Mouse (Mus musculus): ENCODE measurements around the gene Bicd2.
A peak's percentile ranks its signal among the peaks of the same experiment; 100 is the strongest.
"Not testable (repeated sequence)": the region's sequence is repeated elsewhere in the genome, so short reads cannot be mapped to it uniquely, and the experiment has no call there.

Gene Bicd2

DNA sequence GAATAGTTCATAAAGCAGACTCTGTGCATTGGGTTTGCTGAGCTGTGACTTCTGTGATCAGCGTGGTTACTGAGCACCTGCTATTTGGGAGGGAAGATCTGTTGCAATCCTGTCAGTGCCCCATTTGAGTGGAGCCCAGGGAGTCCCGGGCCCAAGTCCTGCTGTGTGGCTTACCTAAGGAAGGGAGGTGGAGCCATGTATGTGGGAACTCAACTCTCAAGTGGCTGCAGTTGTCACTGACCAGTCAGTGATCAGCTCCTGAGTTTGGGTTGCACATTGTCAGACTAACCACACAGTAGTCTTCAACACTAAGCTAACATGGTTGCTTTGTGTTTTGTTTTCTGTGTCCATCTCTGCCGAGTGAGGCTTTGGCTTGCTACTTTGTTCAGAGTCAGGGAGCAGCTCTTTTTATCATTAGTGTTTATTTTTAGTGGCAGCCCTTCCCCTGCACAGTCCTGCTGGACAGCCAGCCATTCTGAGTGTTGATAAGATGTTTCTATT is 19.6 kb downstream of the Bicd2 start:
- DNase-seq = no peak

DNA sequence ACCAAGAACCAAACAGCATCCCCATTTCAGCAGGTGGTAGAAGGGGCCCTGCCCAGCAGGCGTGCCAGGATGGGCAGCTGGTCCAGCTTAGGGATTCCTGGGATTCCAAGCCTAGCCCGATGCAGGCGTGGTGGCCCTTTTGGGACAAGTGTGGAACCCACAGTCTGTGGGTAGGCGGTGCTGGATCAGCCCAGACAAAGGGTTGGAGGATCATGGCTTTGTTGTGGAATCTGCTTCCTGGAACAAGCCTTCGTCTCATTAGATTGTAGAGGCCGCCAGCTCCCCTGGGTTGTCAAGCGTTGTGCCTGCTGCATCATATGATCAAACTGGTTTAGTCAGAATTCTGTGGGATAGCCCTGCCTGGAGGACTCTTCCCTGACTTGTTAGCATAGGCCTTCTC is 21.0 kb downstream of the Bicd2 start:
- DNase-seq = no peak

GRCm38 (mm10) chr13:49362804-49363203 is 21.4 kb downstream of the Bicd2 start:
- no peak for DNase-seq

DNA sequence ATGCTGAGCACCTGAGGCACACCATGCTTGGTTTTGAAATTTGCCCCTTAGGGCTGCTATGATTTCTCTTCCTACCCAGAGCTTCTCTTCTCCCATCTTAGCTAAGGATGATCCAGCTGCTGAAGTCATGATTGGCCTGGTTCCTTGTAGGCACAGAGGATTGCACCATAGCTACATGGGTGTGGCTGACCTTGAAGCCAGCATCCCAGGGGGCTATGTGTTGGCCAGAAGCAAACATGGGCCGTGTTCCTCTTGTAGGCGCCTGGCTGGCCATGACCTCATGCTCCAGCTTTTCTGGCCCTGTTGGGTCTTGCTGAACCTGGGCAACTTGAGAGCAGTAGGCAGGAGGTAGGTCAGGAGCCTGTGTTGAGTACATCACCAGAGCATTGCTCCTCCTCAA is 23.3 kb downstream of the Bicd2 start:
- no peak for DNase-seq

- no peak for DNase-seq
Observed at GRCm38 (mm10) chr13:49367657-49368440, 26.5 kb downstream of the Bicd2 start.

GRCm38 (mm10) chr13:49369404-49369803 is 28.0 kb downstream of the Bicd2 start:
- no peak for DNase-seq

- not testable (repeated sequence) for DNase-seq
Observed at GRCm38 (mm10) chr13:49370216-49370615, 28.8 kb downstream of the Bicd2 start.

GRCm38 (mm10) chr13:49370916-49371315 is 29.5 kb downstream of the Bicd2 start:
- DNase-seq = not testable (repeated sequence)

DNA sequence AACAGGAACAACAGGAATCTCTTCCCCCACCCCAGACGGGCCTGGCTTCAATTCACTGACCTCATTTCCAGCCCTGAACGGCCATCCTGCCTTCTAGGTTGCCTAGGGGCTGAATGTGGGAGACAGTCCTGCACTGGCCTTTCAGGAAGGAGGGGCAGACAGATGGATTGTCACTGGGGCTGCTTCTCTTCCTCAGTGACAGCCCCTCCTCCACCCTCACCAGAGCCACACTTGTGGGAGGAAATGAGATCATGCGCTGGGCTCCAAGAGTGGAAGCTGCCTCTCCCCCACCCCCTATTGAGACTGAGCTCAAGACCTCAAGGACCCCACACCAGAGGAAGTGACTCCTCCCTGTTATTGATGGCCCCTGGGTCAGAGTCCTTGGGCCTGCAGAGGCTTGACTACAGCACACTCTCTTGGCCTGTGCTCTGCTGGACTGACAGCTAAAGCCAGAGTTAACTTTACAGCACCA is 30.1 kb downstream of the Bicd2 start:
- DNase-seq = peak; percentile 60 to 77

DNA sequence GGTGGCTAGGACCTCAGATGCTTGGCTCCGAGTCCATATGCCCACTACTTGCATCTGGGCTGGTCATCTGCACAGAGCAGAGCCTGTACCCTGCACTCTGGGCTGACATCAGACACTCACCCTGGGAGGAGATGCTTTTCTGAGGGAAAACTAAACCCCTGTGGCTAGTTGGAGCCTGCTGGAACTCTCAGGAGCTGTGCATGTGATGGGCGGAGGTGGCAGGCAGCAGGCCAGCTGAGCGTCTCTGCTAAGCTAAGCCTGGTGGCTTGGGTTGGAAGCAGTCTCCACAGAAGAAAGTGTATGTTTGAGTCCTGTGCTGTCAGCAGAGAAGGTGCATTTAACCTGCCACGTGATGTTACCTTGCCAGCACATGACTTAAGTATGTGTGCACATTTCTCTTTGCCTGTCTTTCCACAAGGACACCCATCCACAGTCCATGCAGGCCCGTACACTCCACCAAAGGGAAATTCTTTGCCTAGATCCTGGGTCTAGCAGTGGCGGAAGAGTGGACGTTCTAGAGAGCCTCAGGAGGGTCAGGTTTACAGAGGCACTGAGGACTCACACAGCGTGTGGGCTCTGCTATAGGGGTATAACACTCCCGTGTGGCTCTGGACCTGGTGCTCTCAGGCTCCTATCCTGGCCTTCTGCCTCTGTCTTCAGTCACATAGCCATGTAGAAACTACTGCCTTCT is 31.1 kb downstream of the Bicd2 start:
- no peak for DNase-seq

DNA sequence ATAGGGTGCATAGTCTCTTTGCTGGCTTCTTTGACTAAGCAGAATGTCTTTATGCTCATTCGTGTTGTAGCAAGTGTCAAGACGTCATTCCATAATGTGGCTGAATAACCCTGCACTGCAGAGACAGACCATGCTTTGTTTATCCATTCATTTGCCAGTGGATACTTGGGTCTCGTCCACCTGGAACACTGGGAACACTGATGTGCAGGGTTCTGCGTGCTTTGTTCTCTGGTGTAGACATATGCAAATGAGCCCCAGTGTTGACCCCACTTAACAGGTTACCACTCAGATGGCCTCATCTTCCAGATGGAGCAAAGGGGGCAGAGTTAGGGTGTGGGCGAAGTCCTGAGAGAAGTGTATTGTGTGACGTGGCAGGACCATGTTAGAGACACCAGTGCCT is 32.9 kb downstream of the Bicd2 start:
- DNase-seq = no peak

DNA sequence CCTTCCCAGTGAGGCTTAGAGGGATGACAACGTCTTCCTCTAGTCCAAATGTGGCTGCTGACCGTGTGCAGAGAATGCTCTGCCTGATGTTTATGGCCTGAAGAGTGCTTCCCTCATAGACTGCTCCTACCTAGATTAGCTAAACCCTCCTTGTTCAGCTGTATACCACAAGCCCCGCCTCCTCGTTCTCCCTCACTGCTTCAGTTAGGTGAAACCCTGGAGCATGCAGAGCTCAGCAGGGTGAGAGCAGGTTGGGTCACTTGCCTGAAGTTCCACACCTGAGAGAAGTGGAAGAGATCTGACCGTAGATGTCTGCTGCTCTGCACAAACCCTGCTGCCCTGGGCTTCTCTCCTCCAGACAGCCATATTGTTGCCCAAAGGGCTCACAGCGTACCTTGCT is 33.3 kb downstream of the Bicd2 start:
- DNase-seq = no peak

DNA sequence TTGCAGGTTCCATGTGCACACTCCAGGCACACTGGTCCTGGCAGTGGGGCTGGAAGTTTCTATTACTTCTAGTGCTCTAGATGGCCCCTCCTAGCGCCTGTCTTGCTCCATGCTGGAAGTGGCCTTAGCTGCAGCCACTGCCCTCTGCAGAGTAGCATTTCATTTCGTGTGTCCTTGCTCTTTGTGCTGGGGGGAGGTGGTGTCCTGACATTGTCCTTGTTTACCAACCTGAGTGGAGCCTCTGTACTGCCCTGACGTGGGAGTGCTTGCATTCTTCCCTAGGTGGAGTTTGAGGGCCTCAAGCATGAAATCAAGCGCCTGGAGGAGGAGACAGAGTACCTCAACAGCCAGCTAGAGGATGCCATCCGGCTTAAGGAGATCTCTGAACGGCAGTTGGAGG is 36.2 kb downstream of the Bicd2 start:
- DNase-seq = no peak

DNA sequence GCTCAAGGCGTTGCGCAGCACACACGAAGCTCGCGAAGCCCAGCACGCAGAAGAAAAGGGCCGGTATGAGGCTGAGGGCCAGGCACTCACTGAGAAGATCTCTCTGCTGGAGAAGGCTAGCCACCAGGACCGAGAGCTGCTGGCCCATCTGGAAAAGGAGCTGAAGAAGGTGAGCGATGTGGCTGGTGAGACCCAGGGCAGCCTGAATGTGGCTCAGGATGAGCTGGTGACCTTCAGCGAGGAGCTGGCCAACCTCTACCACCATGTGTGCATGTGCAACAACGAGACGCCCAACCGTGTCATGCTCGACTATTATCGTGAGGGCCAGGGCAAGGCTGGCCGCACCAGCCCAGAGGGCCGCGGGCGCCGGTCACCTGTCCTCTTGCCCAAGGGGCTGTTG is 37.9 kb downstream of the Bicd2 start:
- no peak for DNase-seq

DNA sequence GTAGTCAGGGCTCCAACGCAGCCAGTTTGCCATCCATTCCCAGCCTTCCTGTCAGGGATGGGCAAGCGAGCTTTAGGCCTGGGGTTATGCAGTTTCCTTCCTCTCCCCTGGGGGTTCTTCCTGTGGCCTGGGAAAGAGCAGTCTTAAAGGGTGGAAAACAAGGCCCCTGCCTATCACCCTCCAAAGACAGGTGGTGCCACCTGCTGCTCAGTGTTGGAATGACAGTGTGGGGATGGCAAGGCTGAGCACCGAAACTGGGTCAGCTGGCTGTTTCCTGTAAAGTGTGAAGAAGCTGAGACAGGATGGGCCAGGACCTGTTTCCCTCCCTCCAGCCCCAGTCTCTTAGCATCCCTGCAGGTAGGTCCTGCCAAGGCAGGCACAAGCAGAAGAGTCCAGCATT is 39.8 kb downstream of the Bicd2 start:
- DNase-seq = peak; percentile 87 to 91

DNA sequence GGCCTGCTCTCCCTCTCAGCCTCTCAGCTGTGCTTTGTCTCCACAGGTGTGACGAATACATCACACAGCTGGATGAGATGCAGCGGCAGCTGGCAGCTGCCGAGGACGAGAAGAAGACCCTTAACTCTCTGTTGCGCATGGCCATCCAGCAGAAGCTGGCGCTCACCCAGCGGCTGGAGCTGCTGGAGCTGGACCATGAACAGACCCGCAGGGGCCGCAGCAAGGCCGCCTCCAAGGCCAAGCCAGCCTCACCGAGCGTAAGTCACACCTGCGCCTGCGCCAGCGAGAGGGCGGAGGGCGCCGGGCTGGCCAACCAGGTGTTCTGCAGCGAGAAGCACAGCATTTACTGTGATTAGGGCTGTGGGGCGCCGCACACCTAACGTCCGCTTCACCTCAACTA is 41.6 kb downstream of the Bicd2 start:
- no peak for DNase-seq

GRCm38 (mm10) chr13:49384751-49385463 is 43.5 kb downstream of the Bicd2 start:
- DNase-seq = no peak

DNA sequence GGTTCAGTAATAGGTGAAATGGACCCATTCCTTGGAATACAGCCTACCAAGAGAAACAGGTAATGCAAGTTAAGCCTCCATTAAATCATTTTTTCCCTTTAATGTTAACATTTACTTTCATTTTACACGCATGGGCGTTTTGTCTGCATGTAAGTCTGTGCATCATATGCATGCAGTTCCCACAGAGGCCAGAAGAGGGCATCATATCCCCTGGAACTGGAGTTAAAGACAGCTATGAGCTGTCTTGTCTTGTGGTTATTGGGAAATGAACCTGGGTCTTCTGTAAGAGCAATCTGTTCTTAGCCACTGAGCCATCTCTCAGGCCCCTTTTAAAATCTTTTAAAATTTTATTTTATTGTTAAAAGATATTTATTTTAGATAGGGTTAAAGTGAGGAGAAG is 50.0 kb downstream of the Bicd2 start:
- DNase-seq = no peak

DNA sequence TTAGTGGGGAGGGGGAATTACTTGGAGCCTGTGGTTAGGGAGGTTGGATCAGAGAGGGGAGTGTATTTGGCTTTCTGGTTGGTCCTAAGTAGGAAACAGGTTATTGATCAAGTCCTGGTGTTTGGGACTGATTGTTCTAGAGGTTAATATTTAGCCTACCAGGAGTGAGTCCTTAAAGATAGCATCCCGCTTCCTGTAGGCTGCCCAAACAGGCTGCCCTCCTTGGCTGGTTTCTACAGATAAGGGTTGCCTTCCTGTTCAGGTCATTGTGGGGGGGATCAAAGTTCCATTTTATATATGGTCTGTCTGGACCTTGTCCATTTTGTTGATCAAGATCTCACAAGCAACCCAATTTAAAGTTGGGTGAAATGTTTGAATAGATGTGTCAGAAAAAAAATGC is 52.2 kb downstream of the Bicd2 start:
- DNase-seq = no peak

DNA sequence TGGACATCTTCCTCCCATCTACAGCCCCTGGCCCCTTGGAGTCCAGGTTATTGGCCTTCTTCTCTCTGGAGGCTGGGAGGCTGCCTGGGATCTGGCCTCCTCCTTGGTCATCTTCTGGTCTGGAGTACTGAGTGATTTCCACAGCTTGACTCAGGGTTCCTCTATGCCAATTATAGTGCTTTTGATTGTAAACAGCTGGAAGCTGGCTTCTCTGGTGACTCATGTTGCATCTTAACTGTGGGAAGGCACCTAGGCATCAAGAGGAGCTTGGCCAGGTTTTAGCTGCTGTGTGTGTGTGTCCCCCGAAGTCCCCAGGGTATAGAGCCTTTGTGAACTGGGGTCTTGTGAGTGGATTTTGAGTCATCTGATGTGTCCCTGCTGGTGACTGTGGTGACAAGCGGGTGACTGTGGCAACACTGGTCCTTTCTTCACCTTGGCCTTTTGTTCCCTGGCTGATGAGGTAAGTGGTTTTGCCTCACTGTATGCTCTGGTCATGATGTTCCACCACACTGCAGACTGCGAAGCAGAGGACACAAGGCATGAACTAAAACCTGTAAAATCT is 53.6 kb downstream of the Bicd2 start:
- DNase-seq = no peak

GRCm38 (mm10) chr13:49396798-49397197 is 55.4 kb downstream of the Bicd2 start:
- no peak for DNase-seq

DNA sequence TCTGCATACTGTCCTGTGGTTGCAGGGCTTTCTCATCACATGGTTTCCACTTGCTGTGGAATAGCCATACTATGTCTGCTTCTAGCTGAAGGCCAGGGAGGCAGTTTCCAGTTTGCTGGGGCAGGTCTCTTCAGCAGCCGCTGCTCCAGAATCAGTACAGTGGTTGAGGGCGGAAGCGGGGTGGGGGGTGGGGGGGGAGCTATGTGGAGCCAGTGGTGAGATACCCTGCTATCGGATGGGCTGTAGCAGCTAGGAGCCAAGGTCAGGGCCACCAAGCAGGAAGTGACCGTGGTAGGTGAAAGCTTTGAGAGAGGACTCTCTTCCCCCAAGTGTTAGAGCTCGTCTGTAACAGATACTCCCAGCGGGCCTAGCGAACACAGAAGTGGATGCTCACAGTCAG is 56.8 kb downstream of the Bicd2 start:
- DNase-seq = no peak

- DNase-seq = no peak
Observed at GRCm38 (mm10) chr13:49400139-49400538, 58.8 kb downstream of the Bicd2 start.

Data from thymus, postnatal 36 days (tissue).